Mouse (Mus musculus) CD4-positive, CD25-positive, alpha-beta regulatory T cell (primary cell): Measurements from ENCODE around the gene Hjurp. TPM values are rescaled to one million over a fixed set of nuclear protein-coding genes. Genes with fewer than 3 reads are reported as not detected.

Source experiments
- polyA plus RNA-seq: library from polyadenylated mRNA; unstranded; fragments of 100-300 nt; shearing (Covaris generic); gene quantifications from one replicate; pipeline ENCODE4 v1.2.1, GENCODE M21; 2017

Gene Hjurp
- 82.7 TPM for polyA plus RNA-seq

GRCm38 (mm10) chr1:88277098-88277817 is at the start of gene Hjurp, which contains the start of gene Trpm8:
Gene Hjurp, minus strand, starts transcription at chr1:88277633.
Gene Trpm8, plus strand, starts transcription at chr1:88277661.

GRCm38 (mm10) chr1:88226670-88227379 is 50.6 kb downstream of the Hjurp start, which contains the start of gene Mroh2a:
Gene Mroh2a, plus strand, starts transcription at chr1:88226986.

Other genes starting within 250 kb of the Hjurp start
- gene Ugt1a10, start 222.2 kb downstream of the Hjurp start, polyA plus RNA-seq = not detected
- gene Ugt1a9, start 206.8 kb downstream of the Hjurp start, polyA plus RNA-seq = not detected
- not detected for gene Ugt1a8, start 189.8 kb downstream of the Hjurp start, polyA plus RNA-seq
- 0.86 TPM for gene Ugt1a7c, start 182.6 kb downstream of the Hjurp start, polyA plus RNA-seq
- gene Ugt1a6b, start 174.4 kb downstream of the Hjurp start, polyA plus RNA-seq = not detected
- gene Ugt1a6a, start 142.8 kb downstream of the Hjurp start, polyA plus RNA-seq = 0.14 TPM
- gene Ugt1a5, start 111.6 kb downstream of the Hjurp start, polyA plus RNA-seq = not detected
- not detected for gene Ugt1a2, start 77.0 kb downstream of the Hjurp start, polyA plus RNA-seq
- 1.0 TPM for gene Dnajb3, start 71.9 kb downstream of the Hjurp start, polyA plus RNA-seq
- 0.12 TPM for gene Ugt1a1, start 65.7 kb downstream of the Hjurp start, polyA plus RNA-seq
- gene Mroh2a, start 50.6 kb downstream of the Hjurp start, polyA plus RNA-seq = 1.2 TPM
- not detected for gene Trpm8, start within 50 bp of the Hjurp start, polyA plus RNA-seq
- not detected for gene Spp2, start 129.3 kb upstream of the Hjurp start, polyA plus RNA-seq
- not detected for gene Glrp1, start 232.4 kb upstream of the Hjurp start, polyA plus RNA-seq